Mouse (Mus musculus) heart, postnatal 0 days (tissue): ENCODE measurements around the gene Zfp174.

Experiments
- CTCF ChIP-seq: IDR thresholded peaks from 2 replicates; pipeline ENCODE4 v1.5.1; 2016; ENCODE audit warnings: antibody characterized with exemption, control low read depth, low read depth
- EP300 ChIP-seq: IDR thresholded peaks from 2 replicates; pipeline ENCODE4 v1.6.1; 2016; ENCODE audit warnings: antibody characterized with exemption, low read depth

DNA sequence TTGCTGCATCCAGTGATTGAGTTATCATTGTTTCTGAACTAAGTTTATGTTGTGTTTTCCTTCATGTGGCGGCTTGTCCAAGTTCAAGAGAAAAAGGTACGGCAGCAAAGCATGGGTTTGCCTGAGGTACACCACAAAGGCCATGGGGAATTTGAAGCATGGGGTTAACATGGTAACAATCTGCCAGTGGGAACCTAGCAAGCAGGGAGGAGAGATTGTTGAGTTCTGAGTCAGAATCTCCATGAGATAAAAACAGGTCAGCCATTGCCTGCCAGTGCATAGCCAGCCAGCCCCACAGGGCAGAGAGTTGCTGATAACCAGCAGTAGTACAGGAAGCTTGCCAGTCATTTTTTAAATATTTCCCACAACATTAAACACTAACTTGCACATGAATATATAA is 26.9 kb upstream of the Zfp174 start:
- TF ChIP-seq CTCF (no peak), EP300 (no peak)
